In genomic region chr10:127665366-127666181, GRCm38 (mm10) we compare ENCODE assay signal across 8 mouse cellular contexts. TPM values are rescaled to one million over a fixed set of nuclear protein-coding genes. Genes with fewer than 3 reads are reported as not detected.
DNase-seq lines count a peak whose midpoint lies in the region; ATAC-seq and TF ChIP-seq lines count a peak whose summit lies in the region.

No protein-coding gene starts in this region.

- peak overlapping the region; percentile 65 for H3K4me3 ChIP-seq in bone marrow macrophage, adult 2 months (ENCODE audit: insufficient read depth, low read length)
- H3K4me3 ChIP-seq in forebrain, postnatal 0 days (ENCODE audit: low read depth, low read length) = peak overlapping the region; percentile 66
- H3K4me3 ChIP-seq in limb, embryonic 13.5 days = peak overlapping the region; percentile 86
- H3K4me3 ChIP-seq in neural tube, embryonic 11.5 days (ENCODE audit: low read depth, low read length) = peak overlapping the region; percentile 62

- H3K9ac ChIP-seq in forebrain, postnatal 0 days = peak overlapping the region; percentile 62
- peak overlapping the region; percentile 94 for H3K9ac ChIP-seq in limb, embryonic 13.5 days
- H3K9ac ChIP-seq in neural tube, embryonic 11.5 days (ENCODE audit: low read length) = peak overlapping the region; percentile 58

- DNase-seq in ovary, postnatal 36 days (ENCODE audit: low spot score) = peak; percentile 36
- no peak for DNase-seq in ovary, postnatal 14 days (ENCODE audit: low spot score)
- DNase-seq in forebrain, postnatal 0 days = peak; percentile 29
- peak; percentile 41 for DNase-seq in neural tube, embryonic 11.5 days (ENCODE audit: low spot score)
- no peak for DNase-seq in gastrocnemius, postnatal 10 days
- DNase-seq in right cerebral cortex, postnatal 4 days = no peak

- H3K27ac ChIP-seq in bone marrow macrophage, adult 2 months (ENCODE audit: insufficient read depth, low read depth, low read length) = peak overlapping the region; percentile 63
- H3K27ac ChIP-seq in forebrain, postnatal 0 days (ENCODE audit: low read depth, low read length) = peak overlapping the region; percentile 84; the same call in 1 of the 2 replicates
- H3K27ac ChIP-seq in limb, embryonic 13.5 days = peak overlapping the region; percentile 100
- H3K27ac ChIP-seq in neural tube, embryonic 11.5 days (ENCODE audit: low read depth, low read length) = no peak overlapping the region

- H3K27me3 ChIP-seq in forebrain, postnatal 0 days (ENCODE audit: insufficient read depth, low read length) = peaks cover 25% of the 10 kb centered on the region
- no peaks in the 10 kb centered on the region for H3K27me3 ChIP-seq in limb, embryonic 13.5 days
- peaks cover 71% of the 10 kb centered on the region for H3K27me3 ChIP-seq in neural tube, embryonic 11.5 days (ENCODE audit: control insufficient read depth, insufficient read depth, low read length)

- H3K4me1 ChIP-seq in bone marrow macrophage, adult 2 months (ENCODE audit: control insufficient read depth, insufficient read depth, low read length) = peaks cover 25% of the 10 kb centered on the region
- peaks cover 20% of the 10 kb centered on the region for H3K4me1 ChIP-seq in forebrain, postnatal 0 days (ENCODE audit: insufficient read depth)
- peaks cover 67% of the 10 kb centered on the region for H3K4me1 ChIP-seq in limb, embryonic 13.5 days
- H3K4me1 ChIP-seq in neural tube, embryonic 11.5 days (ENCODE audit: control insufficient read depth, insufficient read depth, low read length) = peaks cover 27% of the 10 kb centered on the region

- WGBS in forebrain, postnatal 0 days = 8% methylated on average over 14 of the region's 14 CpGs
- 4% methylated on average over 14 of the region's 14 CpGs for WGBS in limb, embryonic 13.5 days
- WGBS in neural tube, embryonic 11.5 days = 2% methylated on average over 14 of the region's 14 CpGs

- 0 out of 2 replicates have a peak, but pooled peaks have one; percentile 6 for TF ChIP-seq CTCF in bone marrow macrophage, adult 2 months (IDR thresholded peaks at IDR 0.05; ENCODE audit: low read depth, low read length)
- TF ChIP-seq CTCF in forebrain, postnatal 0 days (IDR thresholded peaks at IDR 0.05; ENCODE audit: low read depth) = no peak

- ATAC-seq in forebrain, postnatal 0 days = no peak
- no peak for ATAC-seq in limb, embryonic 13.5 days (ENCODE audit: low FRiP score, low read depth)
- ATAC-seq in neural tube, embryonic 11.5 days (ENCODE audit: insufficient read depth, low FRiP score, low TSS enrichment) = no peak

- H3K36me3 ChIP-seq in forebrain, postnatal 0 days (ENCODE audit: insufficient read depth) = 0 out of 2 replicates have a peak, but pooled peaks cover 4% of the 10 kb centered on the region
- H3K36me3 ChIP-seq in limb, embryonic 13.5 days = peaks cover 43% of the 10 kb centered on the region
- no peaks in the 10 kb centered on the region for H3K36me3 ChIP-seq in neural tube, embryonic 11.5 days (ENCODE audit: control insufficient read depth, insufficient read depth, low read length)

- H3K4me2 ChIP-seq in forebrain, postnatal 0 days (ENCODE audit: low read depth) = peak overlapping the region; percentile 88
- H3K4me2 ChIP-seq in limb, embryonic 13.5 days (replicated peaks) = peak overlapping the region; percentile 94
- H3K4me2 ChIP-seq in neural tube, embryonic 11.5 days (ENCODE audit: low read depth) = peak overlapping the region; percentile 81

- TF ChIP-seq POLR2A in bone marrow macrophage, adult 2 months (IDR thresholded peaks at IDR 0.05; ENCODE audit: borderline replicate concordance, low read depth, low read length) = no peak

- H3K9me3 ChIP-seq in forebrain, postnatal 0 days (ENCODE audit: low read length) = no peaks in the 10 kb centered on the region
- H3K9me3 ChIP-seq in limb, embryonic 13.5 days = no peaks in the 10 kb centered on the region
- H3K9me3 ChIP-seq in neural tube, embryonic 11.5 days (ENCODE audit: control insufficient read depth, low read length) = no peaks in the 10 kb centered on the region

RNA-seq across cellular contexts. Expression of gene Nemp1, which starts 1.1 kb away (rescaled TPM):
- 11.0 and 13.5 TPM in 2 replicates for polyA plus RNA-seq in bone marrow macrophage, adult 2 months (2012; ENCODE audit: insufficient read depth, insufficient read length, missing spikeins)
- 3.4 and 6.1 TPM in 2 replicates for total RNA-seq in forebrain, postnatal 0 days (2014; rRNA removed)
- polyA plus RNA-seq in forebrain, postnatal 0 days (2015; fragmentation: Nextera tagmentation; extraction: Ambion mirVana) = 2.8 and 3.2 TPM in 2 replicates
- polyA plus RNA-seq in limb, embryonic 13.5 days (2015; fragmentation: Nextera tagmentation; extraction: Ambion mirVana) = 9.3 and 9.9 TPM in 2 replicates
- polyA plus RNA-seq in neural tube, embryonic 11.5 days (2014; fragmentation: Nextera tagmentation; extraction: Ambion mirVana) = 9.3 and 10.6 TPM in 2 replicates
- total RNA-seq in gastrocnemius, postnatal 10 days (2021) = 1 to 10 TPM; 2.8 to 5.3 TPM

RNA-seq across cellular contexts. Expression of gene Nab2, which starts 2.8 kb away (rescaled TPM):
- 21.4 and 25.4 TPM in 2 replicates for polyA plus RNA-seq in bone marrow macrophage, adult 2 months (2012; ENCODE audit: insufficient read depth, insufficient read length, missing spikeins)
- 12.9 and 14.4 TPM in 2 replicates for total RNA-seq in forebrain, postnatal 0 days (2014; rRNA removed)
- polyA plus RNA-seq in forebrain, postnatal 0 days (2015; fragmentation: Nextera tagmentation; extraction: Ambion mirVana) = 4.5 and 4.8 TPM in 2 replicates
- polyA plus RNA-seq in limb, embryonic 13.5 days (2015; fragmentation: Nextera tagmentation; extraction: Ambion mirVana) = 18.1 and 18.5 TPM in 2 replicates
- polyA plus RNA-seq in neural tube, embryonic 11.5 days (2014; fragmentation: Nextera tagmentation; extraction: Ambion mirVana) = 6.2 and 7.8 TPM in 2 replicates
- 10 to 100 TPM in 1 of 2 experiments, 1 to 10 TPM in 1; 7.0 to 13.2 TPM for total RNA-seq in gastrocnemius, postnatal 10 days (2021)

RNA-seq across cellular contexts. Expression of gene Stat6, which starts 22.8 kb away (rescaled TPM):
- polyA plus RNA-seq in bone marrow macrophage, adult 2 months (2012; ENCODE audit: insufficient read depth, insufficient read length, missing spikeins) = 128 and 144 TPM in 2 replicates
- total RNA-seq in forebrain, postnatal 0 days (2014; rRNA removed) = 4.6 and 5.4 TPM in 2 replicates
- 4.3 and 4.4 TPM in 2 replicates for polyA plus RNA-seq in forebrain, postnatal 0 days (2015; fragmentation: Nextera tagmentation; extraction: Ambion mirVana)
- 14.3 and 15.0 TPM in 2 replicates for polyA plus RNA-seq in limb, embryonic 13.5 days (2015; fragmentation: Nextera tagmentation; extraction: Ambion mirVana)
- 6.1 and 6.8 TPM in 2 replicates for polyA plus RNA-seq in neural tube, embryonic 11.5 days (2014; fragmentation: Nextera tagmentation; extraction: Ambion mirVana)
- 10 to 100 TPM; 15.8 to 24.4 TPM for total RNA-seq in gastrocnemius, postnatal 10 days (2021)

RNA-seq across cellular contexts. Expression of gene Myo1a, which starts 39.4 kb away (rescaled TPM):
- polyA plus RNA-seq in bone marrow macrophage, adult 2 months (2012; ENCODE audit: insufficient read depth, insufficient read length, missing spikeins) = 0.31 TPM in 1 of 2 replicates, not detected in the other
- total RNA-seq in forebrain, postnatal 0 days (2014; rRNA removed) = 0.15 and 0.29 TPM in 2 replicates
- 0.28 and 0.35 TPM in 2 replicates for polyA plus RNA-seq in forebrain, postnatal 0 days (2015; fragmentation: Nextera tagmentation; extraction: Ambion mirVana)
- 0.31 and 0.42 TPM in 2 replicates for polyA plus RNA-seq in limb, embryonic 13.5 days (2015; fragmentation: Nextera tagmentation; extraction: Ambion mirVana)
- 0.56 and 0.76 TPM in 2 replicates for polyA plus RNA-seq in neural tube, embryonic 11.5 days (2014; fragmentation: Nextera tagmentation; extraction: Ambion mirVana)
- total RNA-seq in gastrocnemius, postnatal 10 days (2021) = under 1 TPM; 0.21 to 0.54 TPM

RNA-seq across cellular contexts. Expression of gene Lrp1, which starts 44.6 kb away (rescaled TPM):
- 361 and 418 TPM in 2 replicates for polyA plus RNA-seq in bone marrow macrophage, adult 2 months (2012; ENCODE audit: insufficient read depth, insufficient read length, missing spikeins)
- 183 and 228 TPM in 2 replicates for total RNA-seq in forebrain, postnatal 0 days (2014; rRNA removed)
- polyA plus RNA-seq in forebrain, postnatal 0 days (2015; fragmentation: Nextera tagmentation; extraction: Ambion mirVana) = 42.2 and 70.4 TPM in 2 replicates
- polyA plus RNA-seq in limb, embryonic 13.5 days (2015; fragmentation: Nextera tagmentation; extraction: Ambion mirVana) = 123 and 127 TPM in 2 replicates
- polyA plus RNA-seq in neural tube, embryonic 11.5 days (2014; fragmentation: Nextera tagmentation; extraction: Ambion mirVana) = 60.2 and 68.2 TPM in 2 replicates
- total RNA-seq in gastrocnemius, postnatal 10 days (2021) = 100 to 1,000 TPM; 105 to 132 TPM

Comparison
In these comparisons a context has a peak if more than half of its experiments do, and no peak if none do; other contexts are left out.
1. DNase-seq: peak in ovary, postnatal 36 days (single experiment), forebrain, postnatal 0 days (single experiment) and neural tube, embryonic 11.5 days (single experiment); none in ovary, postnatal 14 days (single experiment), gastrocnemius, postnatal 10 days (single experiment) and right cerebral cortex, postnatal 4 days (single experiment).
2. Peak in every context shown above with its lines, with median percentiles within 50 percentile points of each other: H3K4me3 ChIP-seq, H3K4me2 ChIP-seq and H3K9ac ChIP-seq.